Mouse (Mus musculus): ENCODE results near the gene Gpank1.

DNA sequence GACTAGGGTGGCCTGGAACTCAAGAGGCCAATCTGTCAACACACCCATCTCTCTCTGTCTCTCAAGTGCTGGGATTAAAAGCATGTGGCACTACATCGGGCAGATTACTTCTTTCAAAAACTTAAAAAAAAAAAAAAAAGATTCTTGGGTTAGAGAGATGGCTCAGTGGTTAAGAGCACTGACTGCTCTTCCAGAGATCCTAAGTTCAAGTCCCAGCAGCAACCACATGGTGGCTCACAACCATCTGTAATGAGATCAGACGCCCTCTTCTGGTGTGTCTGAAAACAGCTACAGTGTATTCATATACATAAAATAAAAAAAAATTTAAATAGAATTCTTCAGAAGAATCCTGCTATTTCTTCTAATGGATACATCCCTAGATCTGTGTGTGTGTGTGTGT, 33.1 kb upstream of the Gpank1 start:
- TF ChIP-seq E2F4 (IDR thresholded peaks at IDR 0.05; ENCODE audit: borderline replicate concordance, low read depth, low read length) (no peak), CTCF (IDR thresholded peaks at IDR 0.05 in 2 of 3, conservative IDR thresholded peaks at IDR 0.05 in 1 of 3; ENCODE audit: control insufficient read depth in 1 of 3, insufficient read depth in 1 of 3, low read depth in 2 of 3, low read length in 3 of 3, poor library complexity in 1 of 3, severe bottlenecking in 1 of 3) (peak; percentile 29 to 59 (median 37)), POLR2A (IDR thresholded peaks at IDR 0.05; ENCODE audit: control insufficient read depth in 1 of 2, insufficient read depth in 1 of 2, low read depth in 1 of 2, low read length in 2 of 2, poor library complexity in 1 of 2) (no peak), GATA1 (IDR thresholded peaks at IDR 0.05; ENCODE audit: low read depth, low read length) (no peak), JUND (IDR thresholded peaks at IDR 0.05; ENCODE audit: low read depth, low read length) (no peak), NELFE (IDR thresholded peaks at IDR 0.05; ENCODE audit: low read depth, low read length) (no peak), USF1 (IDR thresholded peaks at IDR 0.05; ENCODE audit: low read depth, low read length) (no peak)
